Mouse (Mus musculus): ENCODE measurements around the gene Mill2. TPM values are rescaled to one million over a fixed set of nuclear protein-coding genes. Genes with fewer than 3 reads are reported as not detected.

Gene Mill2
- polyA plus RNA-seq, 1 experiment from 2014 or later, result not detected

DNA sequence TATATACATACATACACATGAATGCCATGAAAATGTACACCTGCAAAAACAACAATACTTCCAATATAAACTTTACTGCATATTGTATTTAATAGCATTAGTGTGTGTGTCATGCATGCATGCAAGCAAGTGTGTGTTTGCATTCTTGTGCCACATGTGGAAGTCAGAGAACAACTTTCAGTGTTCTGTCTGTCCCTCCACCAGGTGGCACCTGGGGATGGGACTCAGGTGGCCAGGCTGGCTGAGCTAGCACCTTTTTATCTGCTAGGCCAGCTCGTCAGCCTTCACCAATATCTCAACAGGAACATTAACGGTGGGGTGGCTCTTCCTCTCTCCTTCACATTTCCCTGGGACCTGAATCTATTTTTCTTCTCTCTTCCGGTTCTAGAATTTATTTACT, 62.7 kb downstream of the Mill2 start:
- H3K4me1 ChIP-seq (ENCODE audit: control insufficient read depth, insufficient read depth, low read length), result no peaks in the 10 kb centered on the region
- no peaks in the 10 kb centered on the region for H3K27me3 ChIP-seq (ENCODE audit: control insufficient read depth, insufficient read depth, low read length)
- 66% methylated on average over 3 of the region's 3 CpGs for WGBS (ENCODE audit: insufficient replicate concordance)
- H3K27ac ChIP-seq (ENCODE audit: low read depth, low read length), result no peak overlapping the region
- no peak overlapping the region for H3K4me2 ChIP-seq
- peaks cover 3% of the 10 kb centered on the region; the same call in 1 of the 2 replicates for H3K36me3 ChIP-seq (ENCODE audit: control insufficient read depth, insufficient read depth, low read length)
- H3K9me3 ChIP-seq (replicated peaks; ENCODE audit: control insufficient read depth, low read length), result no peaks in the 10 kb centered on the region
- no peak overlapping the region for H3K9ac ChIP-seq (ENCODE audit: low read depth, low read length)
- no peak for ATAC-seq (replicated peaks; ENCODE audit: insufficient number of reproducible peaks, low FRiP score, low TSS enrichment)
- no peak overlapping the region for H3K4me3 ChIP-seq (ENCODE audit: low read depth, low read length)

DNA sequence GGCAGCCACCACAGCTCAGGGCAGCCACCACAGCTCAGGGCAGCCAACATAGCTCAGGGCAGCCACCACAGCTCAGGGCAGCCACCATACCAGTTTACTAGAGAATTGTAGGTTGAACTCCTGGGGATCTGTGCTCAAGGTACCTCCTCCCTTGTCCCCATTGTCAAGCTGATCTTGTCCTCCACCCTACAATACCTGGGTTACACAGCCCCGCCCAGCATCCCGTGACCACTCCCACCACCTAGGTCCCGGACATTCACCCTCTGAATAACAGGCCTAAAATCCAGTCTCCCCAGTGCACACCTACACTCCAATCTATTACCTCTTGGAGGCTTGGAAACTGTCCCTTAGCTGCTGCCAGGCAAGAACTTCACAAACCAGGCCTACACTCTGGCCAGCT, 65.2 kb downstream of the Mill2 start:
- H3K4me3 ChIP-seq (ENCODE audit: low read depth, low read length), result no peak overlapping the region
- no peak overlapping the region for H3K27ac ChIP-seq (ENCODE audit: low read depth, low read length)
- peaks cover 6% of the 10 kb centered on the region for H3K4me1 ChIP-seq (ENCODE audit: control insufficient read depth, insufficient read depth, low read length)
- H3K27me3 ChIP-seq (ENCODE audit: control insufficient read depth, insufficient read depth, low read length), result no peaks in the 10 kb centered on the region
- ATAC-seq (replicated peaks; ENCODE audit: insufficient number of reproducible peaks, low FRiP score, low TSS enrichment), result no peak
- H3K36me3 ChIP-seq (ENCODE audit: control insufficient read depth, insufficient read depth, low read length), result peaks cover 3% of the 10 kb centered on the region; the same call in 1 of the 2 replicates
- H3K9me3 ChIP-seq (replicated peaks; ENCODE audit: control insufficient read depth, low read length), result no peaks in the 10 kb centered on the region
- H3K9ac ChIP-seq (ENCODE audit: low read depth, low read length), result no peak overlapping the region
- 76% methylated on average over 3 of the region's 3 CpGs for WGBS (ENCODE audit: insufficient replicate concordance)
- H3K4me2 ChIP-seq, result no peak overlapping the region

DNA sequence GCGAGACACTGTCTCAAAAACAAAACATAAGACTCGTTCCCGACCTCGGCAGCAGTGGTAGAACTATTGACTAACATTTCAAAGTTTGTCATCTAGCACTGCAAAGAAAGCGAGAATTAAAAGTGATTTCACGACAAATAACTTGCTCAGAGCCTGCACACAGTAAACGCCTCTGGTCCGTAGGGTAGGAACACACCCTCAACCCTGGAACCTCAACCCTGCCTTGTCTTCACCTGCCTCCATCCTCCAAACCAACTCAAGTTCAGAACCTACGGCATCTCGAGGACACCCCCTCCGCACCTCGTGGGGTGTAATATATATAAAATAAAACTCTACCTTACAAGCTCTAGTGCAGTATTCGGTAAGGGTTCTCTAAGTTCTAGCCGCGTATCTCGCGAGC, 70.0 kb downstream of the Mill2 start:
- Histone ChIP-seq H3K36me3 (ENCODE audit: control insufficient read depth, insufficient read depth, low read length) (no peaks in the 10 kb centered on the region), H3K27me3 (ENCODE audit: control insufficient read depth, insufficient read depth, low read length) (no peaks in the 10 kb centered on the region), H3K4me2 (peak overlapping the region; percentile 68), H3K9me3 (replicated peaks; ENCODE audit: control insufficient read depth, low read length) (no peaks in the 10 kb centered on the region), H3K9ac (ENCODE audit: low read depth, low read length) (peak overlapping the region; percentile 77), H3K4me3 (ENCODE audit: low read depth, low read length) (peak overlapping the region; percentile 78), H3K4me1 (ENCODE audit: control insufficient read depth, insufficient read depth, low read length) (peaks cover 6% of the 10 kb centered on the region), H3K27ac (ENCODE audit: low read depth, low read length) (no peak overlapping the region)
- 6% methylated on average over 17 of the region's 17 CpGs for WGBS (ENCODE audit: insufficient replicate concordance)
- ATAC-seq (replicated peaks; ENCODE audit: insufficient number of reproducible peaks, low FRiP score, low TSS enrichment), result 0 out of 2 replicates have a peak, but pooled peaks have one; percentile 27

GRCm38 (mm10) chr7:18910241-18910831, 70.6 kb downstream of the Mill2 start, which contains the start of gene Ccdc61:
TSS of gene Ccdc61 (minus strand) at chr7:18910415.
- H3K4me2 ChIP-seq, result peak within 1 kb of the TSS; percentile 74
- no peaks in the 10 kb centered on the region for H3K9me3 ChIP-seq (replicated peaks; ENCODE audit: control insufficient read depth, low read length)
- H3K27me3 ChIP-seq (ENCODE audit: control insufficient read depth, insufficient read depth, low read length), result no peaks in the 10 kb centered on the region
- H3K9ac ChIP-seq (ENCODE audit: low read depth, low read length), result peak within 1 kb of the TSS; percentile 77
- ATAC-seq (replicated peaks; ENCODE audit: insufficient number of reproducible peaks, low FRiP score, low TSS enrichment), result peak; percentile 99
- under 1% methylated on average over 33 of the region's 33 CpGs for WGBS (ENCODE audit: insufficient replicate concordance)
- H3K27ac ChIP-seq (ENCODE audit: low read depth, low read length), result no peak within 1 kb of the TSS
- H3K4me1 ChIP-seq (ENCODE audit: control insufficient read depth, insufficient read depth, low read length), result peaks cover 6% of the 10 kb centered on the region
- no peaks in the 10 kb centered on the region for H3K36me3 ChIP-seq (ENCODE audit: control insufficient read depth, insufficient read depth, low read length)
- H3K4me3 ChIP-seq (ENCODE audit: low read depth, low read length), result peak within 1 kb of the TSS; percentile 78

Other genes starting within 250 kb of the Mill2 start
- not detected in 2 replicates for gene Psg23, start 223.5 kb upstream of the Mill2 start, polyA plus RNA-seq (2014; fragmentation: Nextera tagmentation; extraction: Ambion mirVana)
- gene Psg21, start 183.2 kb upstream of the Mill2 start, polyA plus RNA-seq (2014; fragmentation: Nextera tagmentation; extraction: Ambion mirVana), result not detected in 2 replicates
- gene Psg20, start 153.8 kb upstream of the Mill2 start, polyA plus RNA-seq (2014; fragmentation: Nextera tagmentation; extraction: Ambion mirVana), result not detected in 2 replicates
- gene Psg22, start 121.9 kb upstream of the Mill2 start, polyA plus RNA-seq (2014; fragmentation: Nextera tagmentation; extraction: Ambion mirVana), result not detected in 2 replicates
- gene Psg19, start 41.4 kb upstream of the Mill2 start, polyA plus RNA-seq (2014; fragmentation: Nextera tagmentation; extraction: Ambion mirVana), result not detected in 2 replicates
- 0.14 TPM in 1 of 2 replicates, not detected in the other for gene Psg17, start 18.4 kb upstream of the Mill2 start, polyA plus RNA-seq (2014; fragmentation: Nextera tagmentation; extraction: Ambion mirVana)
- gene Pglyrp1, start 31.4 kb downstream of the Mill2 start, polyA plus RNA-seq (2014; fragmentation: Nextera tagmentation; extraction: Ambion mirVana), result 0.45 and 1.6 TPM in 2 replicates
- gene Ccdc61, start 70.4 kb downstream of the Mill2 start, polyA plus RNA-seq (2014; fragmentation: Nextera tagmentation; extraction: Ambion mirVana), result 12.1 and 19.8 TPM in 2 replicates
- 0.77 and 0.93 TPM in 2 replicates for gene Nova2, start 85.9 kb downstream of the Mill2 start, polyA plus RNA-seq (2014; fragmentation: Nextera tagmentation; extraction: Ambion mirVana)
- gene Nanos2, start 147.4 kb downstream of the Mill2 start, polyA plus RNA-seq (2014; fragmentation: Nextera tagmentation; extraction: Ambion mirVana), result not detected in 2 replicates
- gene Mypop, start 151.3 kb downstream of the Mill2 start, polyA plus RNA-seq (2014; fragmentation: Nextera tagmentation; extraction: Ambion mirVana), result 2.1 and 2.2 TPM in 2 replicates
- 13.9 and 14.2 TPM in 2 replicates for gene Irf2bp1, start 164.1 kb downstream of the Mill2 start, polyA plus RNA-seq (2014; fragmentation: Nextera tagmentation; extraction: Ambion mirVana)
- gene Foxa3, start 183.6 kb downstream of the Mill2 start, polyA plus RNA-seq (2014; fragmentation: Nextera tagmentation; extraction: Ambion mirVana), result 0.59 TPM in 1 of 2 replicates, not detected in the other
- 17.6 and 21.4 TPM in 2 replicates for gene Sympk, start 184.4 kb downstream of the Mill2 start, polyA plus RNA-seq (2014; fragmentation: Nextera tagmentation; extraction: Ambion mirVana)
- gene Rsph6a, start 214.7 kb downstream of the Mill2 start, polyA plus RNA-seq (2014; fragmentation: Nextera tagmentation; extraction: Ambion mirVana), result not detected in 2 replicates
- 15.2 and 16.2 TPM in 2 replicates for gene Dmwd, start 236.3 kb downstream of the Mill2 start, polyA plus RNA-seq (2014; fragmentation: Nextera tagmentation; extraction: Ambion mirVana)
- gene Dmpk, start 243.9 kb downstream of the Mill2 start, polyA plus RNA-seq (2014; fragmentation: Nextera tagmentation; extraction: Ambion mirVana), result 17.0 and 17.7 TPM in 2 replicates

All from heart, embryonic 11.5 days (tissue).